Mouse (Mus musculus) kidney, postnatal 25 days (tissue): ENCODE data around the gene Ephb3.

Experiments
- DNase-seq, 2 experiments: peaks; one replicate each; pipeline ENCODE4 v3.0.0; 2021; ENCODE audit warnings: mixed read lengths in 2 of 2

Gene Ephb3

GRCm38 (mm10) chr16:21205093-21205886 lies 735 bp downstream of the Ephb3 start:
- DNase-seq, result no peak

GRCm38 (mm10) chr16:21208001-21208565 lies 3.5 kb downstream of the Ephb3 start:
- DNase-seq, result no peak

GRCm38 (mm10) chr16:21209290-21209689 lies 4.7 kb downstream of the Ephb3 start:
- DNase-seq, result no peak

- no peak for DNase-seq
Observed at GRCm38 (mm10) chr16:21210204-21210603, 5.6 kb downstream of the Ephb3 start.

GRCm38 (mm10) chr16:21210667-21211338 lies 6.2 kb downstream of the Ephb3 start:
- DNase-seq, result peak; percentile 88 to 92

GRCm38 (mm10) chr16:21211501-21211900 lies 6.9 kb downstream of the Ephb3 start:
- no peak for DNase-seq

- no peak for DNase-seq
Observed at GRCm38 (mm10) chr16:21212369-21212768, 7.8 kb downstream of the Ephb3 start.

GRCm38 (mm10) chr16:21213939-21214338 lies 9.4 kb downstream of the Ephb3 start:
- no peak for DNase-seq

- no peak for DNase-seq
Observed at GRCm38 (mm10) chr16:21214803-21215202, 10.2 kb downstream of the Ephb3 start.

GRCm38 (mm10) chr16:21216047-21216446 lies 11.5 kb downstream of the Ephb3 start:
- peak; percentile 32 to 63 for DNase-seq

GRCm38 (mm10) chr16:21217233-21217632 lies 12.7 kb downstream of the Ephb3 start:
- DNase-seq, result no peak

GRCm38 (mm10) chr16:21219656-21220055 lies 15.1 kb downstream of the Ephb3 start:
- DNase-seq, result no peak

GRCm38 (mm10) chr16:21223038-21223437 lies 18.5 kb downstream of the Ephb3 start:
- no peak for DNase-seq

GRCm38 (mm10) chr16:21224648-21225240 lies 20.2 kb downstream of the Ephb3 start:
- no peak for DNase-seq

- no peak for DNase-seq
Observed at GRCm38 (mm10) chr16:21226629-21227028, 22.1 kb downstream of the Ephb3 start.

GRCm38 (mm10) chr16:21235135-21235534 lies 30.6 kb downstream of the Ephb3 start:
- peak; percentile 76 to 89 for DNase-seq

GRCm38 (mm10) chr16:21238722-21239121 lies 34.2 kb downstream of the Ephb3 start:
- peak in 1 of 2 experiments; percentile 15 for DNase-seq

GRCm38 (mm10) chr16:21240547-21240946 lies 36.0 kb downstream of the Ephb3 start:
- DNase-seq, result no peak

- DNase-seq, result no peak
Observed at GRCm38 (mm10) chr16:21241030-21241429, 36.5 kb downstream of the Ephb3 start.

- DNase-seq, result no peak
Observed at GRCm38 (mm10) chr16:21242946-21243345, 38.4 kb downstream of the Ephb3 start.

- DNase-seq, result no peak
Observed at GRCm38 (mm10) chr16:21244803-21245202, 40.2 kb downstream of the Ephb3 start.

GRCm38 (mm10) chr16:21245387-21245786 lies 40.8 kb downstream of the Ephb3 start:
- DNase-seq, result no peak

- peak; percentile 84 to 90 for DNase-seq
Observed at GRCm38 (mm10) chr16:21245931-21246390, 41.4 kb downstream of the Ephb3 start.
